Mouse (Mus musculus) hindbrain, embryonic 16.5 days (tissue): Measurements from ENCODE around the gene Arel1. TPM values are rescaled to one million over a fixed set of nuclear protein-coding genes. Genes with fewer than 3 reads are reported as not detected.

ENCODE experiments used
- ATAC-seq: fragments of 200-750 bp; cut with Nextera tagmentation; 2 replicates; pipeline ENCODE4 v1.8.0; 2017; ENCODE audit warnings: moderate TSS enrichment, moderate library complexity
- H3K27ac ChIP-seq: fragments of 300-500 bp; sonication (generic); 2 replicates; pipeline ENCODE4 v1.5.1; 2014; ENCODE audit warnings: low read depth, mild to moderate bottlenecking, control low read depth, low read length, moderate library complexity
- H3K27me3 ChIP-seq: fragments of 300-500 bp; sonication (generic); replicated peaks from 2 replicates; pipeline ENCODE4 v1.6.1; 2014; ENCODE audit warnings: low read length; ENCODE audit not compliant: control insufficient read depth, insufficient read depth
- H3K36me3 ChIP-seq: fragments of 300-500 bp; sonication (generic); 2 replicates; pipeline ENCODE4 v1.6.1; 2014; ENCODE audit warnings: mild to moderate bottlenecking, low read length, moderate library complexity, mixed read lengths; ENCODE audit not compliant: control insufficient read depth, insufficient read depth
- H3K4me1 ChIP-seq: fragments of 300-500 bp; sonication (generic); 2 replicates; pipeline ENCODE4 v1.6.1; 2014; ENCODE audit warnings: low read depth, low read length; ENCODE audit not compliant: control insufficient read depth, insufficient read depth
- H3K4me2 ChIP-seq: fragments of 300-500 bp; sonication (generic); 2 replicates; pipeline ENCODE4 v1.6.1; 2014; ENCODE audit warnings: mild to moderate bottlenecking, low read length, control low read depth, moderate library complexity
- H3K4me3 ChIP-seq: fragments of 300-500 bp; sonication (generic); 2 replicates; pipeline ENCODE4 v1.5.1; 2014; ENCODE audit warnings: mild to moderate bottlenecking, low read length, control low read depth, moderate library complexity
- H3K9ac ChIP-seq: fragments of 300-500 bp; sonication (generic); 2 replicates; pipeline ENCODE4 v1.6.1; 2014; ENCODE audit warnings: low read depth, mild to moderate bottlenecking, control low read depth, low read length, moderate library complexity
- H3K9me3 ChIP-seq: fragments of 300-500 bp; sonication (generic); 2 replicates; pipeline ENCODE4 v1.6.1; 2014; ENCODE audit warnings: mild to moderate bottlenecking, low read length, moderate library complexity; ENCODE audit not compliant: control insufficient read depth
- WGBS: fragments of 180-500 bp; shearing (Covaris S2); extraction: QIAGEN DNeasy Blood & Tissue Kit; methylation state at CpG from one replicate; pipeline ENCODE4 v1.1.7; 2014; 5-methylcytosine and 5-hydroxymethylcytosine counted together
- polyA plus RNA-seq: library from polyadenylated mRNA; unstranded; fragments of >200 nt; fragmentation: Nextera tagmentation; extraction: Ambion mirVana; gene quantifications from 2 replicates; pipeline ENCODE4 v1.2.1, GENCODE M21; 2015

The Arel1 gene
- polyA plus RNA-seq, 1 experiment from 2014 or later = 29.3 TPM

DNA sequence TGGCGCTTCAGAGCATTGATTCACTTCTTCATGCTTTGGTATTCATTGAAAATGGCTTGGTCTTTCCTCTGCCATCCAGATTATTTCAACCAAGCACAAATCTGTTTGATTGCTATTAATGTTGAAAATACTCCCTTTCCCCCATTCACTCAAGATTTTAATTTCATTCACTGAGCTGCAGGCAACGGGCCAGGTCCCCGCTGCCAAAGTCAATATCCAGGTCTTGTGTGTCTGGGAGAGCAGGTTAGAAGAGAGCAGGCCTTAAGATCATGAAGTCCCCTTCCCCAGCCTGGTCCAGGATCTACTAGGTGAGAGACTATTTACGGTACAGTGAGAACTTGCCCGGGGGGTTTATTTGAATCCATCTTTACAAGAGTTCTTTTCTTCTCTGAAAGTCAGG lies 55.7 kb downstream of the Arel1 start:
- H3K4me3 ChIP-seq = no peak overlapping the region
- H3K9ac ChIP-seq = no peak overlapping the region
- H3K4me1 ChIP-seq = peaks cover 5% of the 10 kb centered on the region; the same call in 1 of the 2 replicates
- no peak overlapping the region for H3K27ac ChIP-seq
- no peak overlapping the region for H3K4me2 ChIP-seq
- WGBS = 86% methylated on average over 5 of the region's 5 CpGs
- H3K36me3 ChIP-seq = peaks cover 18% of the 10 kb centered on the region
- H3K27me3 ChIP-seq = no peaks in the 10 kb centered on the region
- H3K9me3 ChIP-seq = no peaks in the 10 kb centered on the region
- no peak for ATAC-seq

GRCm38 (mm10) chr12:84912652-84913104 lies 58.0 kb downstream of the Arel1 start:
- Histone ChIP-seq H3K9ac (no peak overlapping the region), H3K4me1 (peaks cover 6% of the 10 kb centered on the region; the same call in 1 of the 2 replicates), H3K27ac (no peak overlapping the region), H3K27me3 (no peaks in the 10 kb centered on the region), H3K36me3 (peaks cover 5% of the 10 kb centered on the region; the same call in 1 of the 2 replicates), H3K4me2 (no peak overlapping the region), H3K9me3 (no peaks in the 10 kb centered on the region), H3K4me3 (no peak overlapping the region)
- peak; percentile 91 for ATAC-seq
- 67% methylated on average over 4 of the region's 4 CpGs for WGBS

DNA sequence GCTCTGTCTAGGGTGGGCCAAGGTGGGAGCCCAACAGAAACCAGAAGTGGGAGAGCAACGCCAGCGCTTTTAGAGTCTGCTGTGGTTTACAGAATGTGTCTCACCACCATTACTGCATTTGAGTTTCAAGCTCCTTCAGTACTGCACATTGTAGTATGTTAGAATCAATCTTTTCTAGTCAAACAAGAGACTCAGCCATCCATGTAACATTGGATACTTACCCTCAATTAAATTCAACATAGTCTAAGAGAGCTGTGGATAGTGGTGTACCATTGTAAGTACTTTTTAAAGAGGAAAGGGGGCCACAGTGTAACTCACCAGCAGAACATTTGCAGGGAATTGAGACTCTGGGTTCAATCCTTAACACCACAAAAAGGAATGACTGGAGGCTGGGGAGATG lies 59.1 kb downstream of the Arel1 start:
- WGBS = 79% methylated on average over 2 of the region's 2 CpGs

GRCm38 (mm10) chr12:84910066-84910465 lies 60.6 kb downstream of the Arel1 start:
- Histone ChIP-seq H3K4me1 (peaks cover 12% of the 10 kb centered on the region; the same call in 1 of the 2 replicates), H3K27ac (no peak overlapping the region), H3K4me2 (no peak overlapping the region), H3K9ac (no peak overlapping the region), H3K27me3 (no peaks in the 10 kb centered on the region), H3K36me3 (no peaks in the 10 kb centered on the region), H3K4me3 (no peak overlapping the region), H3K9me3 (no peaks in the 10 kb centered on the region)
- ATAC-seq = no peak
- WGBS = 84% methylated on average over 4 of the region's 4 CpGs

More for the DNA sequence above, 59.1 kb downstream of the Arel1 start:
- no peak for ATAC-seq
- Histone ChIP-seq H3K4me2 (no peak overlapping the region), H3K9ac (no peak overlapping the region), H3K36me3 (no peaks in the 10 kb centered on the region), H3K9me3 (no peaks in the 10 kb centered on the region), H3K27ac (no peak overlapping the region), H3K4me3 (no peak overlapping the region), H3K4me1 (peaks cover 12% of the 10 kb centered on the region; the same call in 1 of the 2 replicates), H3K27me3 (no peaks in the 10 kb centered on the region)

DNA sequence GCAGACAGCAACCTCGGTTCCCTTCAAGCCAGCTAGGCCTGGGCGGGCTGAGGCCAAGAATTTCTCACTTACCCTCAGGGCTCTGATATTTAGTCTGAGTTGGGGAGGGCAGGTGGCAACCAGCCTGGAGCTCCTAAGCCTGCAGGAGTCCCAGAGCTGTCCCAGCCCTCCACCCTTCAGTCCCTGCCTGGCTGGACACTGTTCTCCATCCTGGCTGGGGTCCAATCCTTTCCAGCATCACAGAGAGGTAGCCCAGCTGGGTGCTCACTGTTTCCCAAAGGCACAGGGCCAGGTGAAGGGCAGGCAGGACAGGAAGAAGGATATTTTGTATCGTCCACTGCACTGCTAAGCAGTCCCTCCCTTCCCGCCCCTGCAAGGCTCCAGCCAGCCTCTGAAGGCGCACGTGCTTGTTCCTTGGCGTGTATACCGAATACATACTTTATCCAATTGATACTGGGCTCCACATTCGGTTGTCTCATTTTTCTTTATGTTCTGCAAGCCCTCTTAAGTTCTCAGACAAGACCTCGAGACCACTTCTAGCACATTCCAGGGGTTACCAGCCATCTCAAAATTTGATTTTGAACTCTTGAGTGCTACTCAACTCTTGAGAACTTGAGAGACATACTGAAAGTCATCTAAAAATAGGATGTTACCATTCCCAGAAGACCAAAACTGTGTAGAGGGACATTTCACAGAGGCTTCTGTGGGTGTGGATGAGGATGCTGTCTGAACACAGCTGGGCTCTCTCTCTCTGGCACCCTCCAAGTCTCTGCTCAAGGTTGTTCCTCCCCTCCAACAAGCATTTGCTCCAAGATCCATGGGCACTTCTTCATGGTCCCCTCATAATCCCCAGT lies 62.8 kb downstream of the Arel1 start:
- peak; percentile 89 for ATAC-seq
- H3K9ac ChIP-seq = no peak overlapping the region
- peaks cover 8% of the 10 kb centered on the region; the same call in 1 of the 2 replicates for H3K4me1 ChIP-seq
- peak overlapping the region; percentile 54 for H3K27ac ChIP-seq
- H3K4me3 ChIP-seq = no peak overlapping the region
- no peaks in the 10 kb centered on the region for H3K36me3 ChIP-seq
- WGBS = 46% methylated on average over 10 of the region's 10 CpGs
- H3K27me3 ChIP-seq = no peaks in the 10 kb centered on the region
- H3K9me3 ChIP-seq = no peaks in the 10 kb centered on the region
- no peak overlapping the region for H3K4me2 ChIP-seq

DNA sequence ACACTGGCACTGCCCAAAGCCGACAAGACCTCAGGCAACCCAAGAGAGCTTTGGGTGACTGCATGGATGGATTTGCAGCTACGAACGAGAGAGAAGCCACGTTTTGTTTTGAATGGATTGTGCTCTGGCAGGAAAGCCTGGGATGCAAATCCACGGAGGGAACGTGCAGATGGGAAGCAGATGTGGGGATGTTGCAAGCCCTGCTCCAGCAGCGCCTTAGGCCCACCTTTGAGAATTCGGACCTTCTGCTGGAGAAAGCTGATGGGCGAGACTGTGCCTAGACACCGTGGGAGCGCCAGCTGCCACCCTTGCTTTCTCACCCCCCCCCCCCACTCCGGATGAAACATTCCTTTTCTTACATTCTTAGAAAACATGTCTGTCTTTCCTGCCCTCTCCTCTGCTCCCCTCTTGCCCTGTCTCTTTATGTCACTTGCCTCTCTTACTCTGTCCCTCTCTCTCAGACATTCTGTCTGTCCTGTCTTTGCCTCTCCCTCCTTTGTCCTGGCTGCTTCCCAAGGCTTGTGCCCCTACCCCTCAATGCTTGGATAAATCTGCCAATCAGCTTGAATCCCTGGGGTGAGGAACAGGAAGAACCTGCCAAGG lies 63.6 kb downstream of the Arel1 start:
- Histone ChIP-seq H3K4me3 (no peak overlapping the region), H3K9me3 (no peaks in the 10 kb centered on the region), H3K27me3 (no peaks in the 10 kb centered on the region), H3K36me3 (no peaks in the 10 kb centered on the region), H3K27ac (peak overlapping the region; percentile 54), H3K4me1 (peaks cover 8% of the 10 kb centered on the region; the same call in 1 of the 2 replicates), H3K4me2 (no peak overlapping the region), H3K9ac (no peak overlapping the region)
- ATAC-seq = peak; percentile 53
- 49% methylated on average over 12 of the region's 12 CpGs for WGBS

GRCm38 (mm10) chr12:84904399-84904798 lies 66.3 kb downstream of the Arel1 start:
- ATAC-seq = no peak
- H3K4me2 ChIP-seq = no peak overlapping the region
- WGBS = 72% methylated on average over 7 of the region's 7 CpGs
- peaks cover 8% of the 10 kb centered on the region; the same call in 1 of the 2 replicates for H3K4me1 ChIP-seq
- no peak overlapping the region for H3K4me3 ChIP-seq
- no peaks in the 10 kb centered on the region for H3K36me3 ChIP-seq
- no peaks in the 10 kb centered on the region for H3K9me3 ChIP-seq
- H3K27me3 ChIP-seq = no peaks in the 10 kb centered on the region
- no peak overlapping the region for H3K27ac ChIP-seq
- no peak overlapping the region for H3K9ac ChIP-seq

DNA sequence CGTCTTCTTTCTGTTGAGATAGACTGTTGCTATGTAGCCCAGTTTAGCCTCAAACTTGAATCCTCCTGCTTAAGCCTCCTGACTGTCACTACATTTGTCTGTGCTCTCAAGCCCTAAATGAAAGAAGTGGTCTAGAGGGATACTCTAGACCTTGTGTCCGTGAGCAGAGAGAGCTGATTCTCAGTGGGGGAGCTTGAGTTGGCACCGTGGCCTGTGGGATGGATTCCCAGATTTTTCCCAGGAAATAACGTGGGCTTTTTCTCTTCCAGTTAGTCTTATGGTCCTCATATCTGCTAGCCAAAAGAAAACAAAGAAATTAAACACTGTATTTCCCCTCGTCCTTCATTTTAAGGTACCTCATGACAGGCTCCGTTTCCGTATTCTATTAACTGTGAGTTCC lies 70.4 kb downstream of the Arel1 start:
- Histone ChIP-seq H3K9ac (no peak overlapping the region), H3K4me1 (no peaks in the 10 kb centered on the region), H3K27ac (no peak overlapping the region), H3K9me3 (no peaks in the 10 kb centered on the region), H3K4me3 (no peak overlapping the region), H3K4me2 (no peak overlapping the region), H3K27me3 (no peaks in the 10 kb centered on the region), H3K36me3 (no peaks in the 10 kb centered on the region)
- 81% methylated on average over 7 of the region's 7 CpGs for WGBS
- no peak for ATAC-seq

GRCm38 (mm10) chr12:84897322-84897721 lies 73.4 kb downstream of the Arel1 start:
- 79% methylated on average over 5 of the region's 5 CpGs for WGBS
- ATAC-seq = no peak
- H3K9ac ChIP-seq = no peak overlapping the region
- H3K27ac ChIP-seq = no peak overlapping the region
- no peaks in the 10 kb centered on the region for H3K4me1 ChIP-seq
- H3K9me3 ChIP-seq = no peaks in the 10 kb centered on the region
- no peaks in the 10 kb centered on the region for H3K27me3 ChIP-seq
- H3K4me3 ChIP-seq = no peak overlapping the region
- no peaks in the 10 kb centered on the region for H3K36me3 ChIP-seq
- no peak overlapping the region for H3K4me2 ChIP-seq
